Mouse (Mus musculus) adipocyte (in vitro differentiated cells): Measurements from ENCODE around the gene Kdm6b.
A peak's percentile ranks its signal among the peaks of the same experiment; 100 is the strongest.

Source experiments
- DNase-seq: peaks from one replicate; pipeline ENCODE4 v3.0.0-alpha.2; 2016; ENCODE audit warnings: low spot score

Kdm6b gene

GRCm38 (mm10) chr11:69366157-69366854 is 47.2 kb downstream of the Kdm6b start:
- peak; percentile 96 for DNase-seq

- peak; percentile 67 for DNase-seq
Measured at GRCm38 (mm10) chr11:69365722-69366121, 47.8 kb downstream of the Kdm6b start.

GRCm38 (mm10) chr11:69364910-69365309 is 48.6 kb downstream of the Kdm6b start:
- DNase-seq = peak; percentile 99

- no peak for DNase-seq
Measured at GRCm38 (mm10) chr11:69364376-69364775, 49.1 kb downstream of the Kdm6b start.

GRCm38 (mm10) chr11:69362479-69362878 is 51.0 kb downstream of the Kdm6b start:
- DNase-seq = no peak

- DNase-seq = no peak
Measured at GRCm38 (mm10) chr11:69362021-69362420, 51.5 kb downstream of the Kdm6b start.

- DNase-seq = no peak
Measured at GRCm38 (mm10) chr11:69357690-69358089, 55.8 kb downstream of the Kdm6b start.

GRCm38 (mm10) chr11:69356544-69356943 is 56.9 kb downstream of the Kdm6b start:
- DNase-seq = no peak
